Mouse (Mus musculus) thymus, adult 2 months (tissue): ENCODE measurements around the gene Lingo1. TPM values are rescaled to one million over a fixed set of nuclear protein-coding genes. Genes with fewer than 3 reads are reported as not detected.

Experiments used
- DNase-seq: peaks from one replicate; pipeline ENCODE4 v3.0.0; 2021
- H3K27ac ChIP-seq: fragments of 200-500 bp; 2 replicates; pipeline ENCODE4 v1.5.1; 2012; ENCODE audit warnings: low read length, control low read depth; ENCODE audit not compliant: control insufficient read depth, insufficient read depth
- H3K27me3 ChIP-seq: fragments of 200-500 bp; 2 replicates; pipeline ENCODE4 v1.6.1; 2012; ENCODE audit warnings: mild to moderate bottlenecking, low read length, moderate library complexity, mixed read lengths; ENCODE audit not compliant: control insufficient read depth, insufficient read depth
- H3K36me3 ChIP-seq: fragments of 200-500 bp; 2 replicates; pipeline ENCODE4 v1.6.1; 2012; ENCODE audit warnings: mild to moderate bottlenecking, low read length, moderate library complexity; ENCODE audit not compliant: control insufficient read depth, insufficient read depth
- H3K4me1 ChIP-seq: fragments of 200-500 bp; replicated peaks from 2 replicates; pipeline ENCODE4 v1.6.1; 2012; ENCODE audit warnings: low read length; ENCODE audit not compliant: control insufficient read depth, insufficient read depth
- H3K4me3 ChIP-seq: fragments of 200-500 bp; 2 replicates; pipeline ENCODE4 v1.5.1; 2012; ENCODE audit warnings: mild to moderate bottlenecking, low read length, control low read depth, moderate library complexity; ENCODE audit not compliant: control insufficient read depth, insufficient read depth
- CTCF ChIP-seq: fragments of 200-500 bp; IDR thresholded peaks from 2 replicates; pipeline ENCODE4 v1.5.1; 2012; ENCODE audit warnings: mild to moderate bottlenecking, control low read depth, low read length, moderate library complexity, borderline replicate concordance; ENCODE audit not compliant: control insufficient read depth, poor library complexity, insufficient read depth; ENCODE audit errors: extremely low read depth
- POLR2A ChIP-seq: fragments of 200-500 bp; IDR thresholded peaks from 2 replicates; pipeline ENCODE4 v1.6.1; 2012; ENCODE audit warnings: mild to moderate bottlenecking, low read length, control low read depth, moderate library complexity; ENCODE audit not compliant: control insufficient read depth, poor library complexity, insufficient read depth; ENCODE audit errors: extremely low read depth
- WGBS: fragments of 180-500 bp; shearing (Covaris S2); methylation state at CpG from one replicate; pipeline ENCODE4 v1.1.7; 2018; 5-methylcytosine and 5-hydroxymethylcytosine counted together
- polyA plus RNA-seq: library from polyadenylated mRNA; depleted of rRNA; stranded (reverse); fragments of >200 nt; gene quantifications from 2 replicates; pipeline ENCODE4 v1.2.3, GENCODE M21; 2012

The Lingo1 gene
- polyA plus RNA-seq, 1 experiment, result 5.2 TPM

GRCm38 (mm10) chr9:56633449-56634225 lies 162.6 kb downstream of the Lingo1 start:
- Histone ChIP-seq H3K36me3 (no peaks in the 10 kb centered on the region), H3K4me3 (no peak overlapping the region), H3K27ac (no peak overlapping the region), H3K4me1 (peaks cover 17% of the 10 kb centered on the region), H3K27me3 (peaks cover 9% of the 10 kb centered on the region)
- no peak for TF ChIP-seq CTCF
- WGBS, result 59% methylated on average over 13 of the region's 13 CpGs
- DNase-seq, result no peak

DNA sequence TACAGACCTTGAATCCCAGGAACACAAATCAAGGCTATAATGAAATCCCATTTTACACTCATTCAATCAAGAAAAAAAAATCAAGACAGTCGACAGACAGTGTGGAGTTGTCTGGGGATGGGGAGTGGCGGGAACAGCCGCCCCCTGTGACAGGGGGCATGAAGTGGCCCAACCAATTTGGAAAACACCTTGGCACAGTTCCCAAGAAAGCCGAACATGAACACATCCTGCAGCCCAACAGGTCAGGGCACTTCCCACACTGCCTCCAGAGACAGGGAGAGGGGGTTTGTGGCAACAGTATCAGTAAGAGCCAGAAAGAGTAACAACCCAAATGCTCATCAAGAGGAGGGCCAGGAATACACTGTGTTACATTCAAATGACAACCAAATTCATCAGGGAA lies 165.3 kb downstream of the Lingo1 start:
- DNase-seq, result no peak
- no peak overlapping the region for H3K27ac ChIP-seq
- no peak overlapping the region for H3K4me3 ChIP-seq
- peaks cover 9% of the 10 kb centered on the region for H3K27me3 ChIP-seq
- no peak for TF ChIP-seq CTCF
- TF ChIP-seq POLR2A, result no peak
- peaks cover 4% of the 10 kb centered on the region; the same call in 1 of the 2 replicates for H3K4me1 ChIP-seq
- no peaks in the 10 kb centered on the region for H3K36me3 ChIP-seq
- WGBS, result 78% methylated on average over 4 of the region's 4 CpGs

GRCm38 (mm10) chr9:56629674-56630397 lies 166.4 kb downstream of the Lingo1 start:
- Histone ChIP-seq H3K27me3 (peaks cover 5% of the 10 kb centered on the region; the same call in 1 of the 2 replicates), H3K27ac (no peak overlapping the region), H3K36me3 (no peaks in the 10 kb centered on the region), H3K4me3 (no peak overlapping the region), H3K4me1 (0 out of 2 replicates have a peak, but pooled peaks cover 3% of the 10 kb centered on the region)
- WGBS, result 93% methylated on average over 5 of the region's 5 CpGs
- DNase-seq, result no peak
- TF ChIP-seq POLR2A (no peak), CTCF (no peak)

DNA sequence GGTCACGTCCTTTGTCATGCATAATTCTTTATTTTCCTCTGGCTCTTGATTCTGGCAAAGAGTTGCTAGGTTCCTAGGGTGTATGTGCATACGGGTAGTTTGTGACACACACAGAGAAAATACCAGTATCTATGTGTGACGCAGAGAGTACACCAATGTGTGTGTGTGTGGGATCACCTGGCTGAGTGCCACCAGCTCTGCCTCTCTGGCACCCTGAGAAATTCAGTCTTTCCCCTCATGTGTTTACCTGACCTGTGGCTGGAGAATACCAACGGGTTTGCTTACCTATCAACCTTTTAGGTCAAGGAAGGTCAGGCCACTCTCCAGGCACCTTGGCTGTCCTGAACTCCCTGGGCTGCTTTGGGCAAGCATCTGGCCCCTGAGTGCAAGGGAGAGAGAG lies 169.0 kb downstream of the Lingo1 start:
- WGBS, result 91% methylated on average over 4 of the region's 4 CpGs
- no peak for DNase-seq
- Histone ChIP-seq H3K4me1 (0 out of 2 replicates have a peak, but pooled peaks cover 4% of the 10 kb centered on the region), H3K4me3 (no peak overlapping the region), H3K27ac (no peak overlapping the region), H3K27me3 (no peaks in the 10 kb centered on the region), H3K36me3 (no peaks in the 10 kb centered on the region)
- TF ChIP-seq POLR2A (no peak), CTCF (no peak)

GRCm38 (mm10) chr9:56624923-56625322 lies 171.3 kb downstream of the Lingo1 start:
- 0 out of 2 replicates have a peak, but pooled peaks cover 4% of the 10 kb centered on the region for H3K4me1 ChIP-seq
- no peak overlapping the region for H3K4me3 ChIP-seq
- no peak overlapping the region for H3K27ac ChIP-seq
- H3K27me3 ChIP-seq, result no peaks in the 10 kb centered on the region; the same call in 1 of the 2 replicates
- TF ChIP-seq CTCF, result no peak
- TF ChIP-seq POLR2A, result no peak
- 43% methylated on average over 2 of the region's 2 CpGs for WGBS
- no peak for DNase-seq
- H3K36me3 ChIP-seq, result no peaks in the 10 kb centered on the region

GRCm38 (mm10) chr9:56623361-56623760 lies 172.9 kb downstream of the Lingo1 start:
- Histone ChIP-seq H3K4me3 (no peak overlapping the region), H3K4me1 (0 out of 2 replicates have a peak, but pooled peaks cover 4% of the 10 kb centered on the region), H3K36me3 (no peaks in the 10 kb centered on the region), H3K27ac (no peak overlapping the region), H3K27me3 (no peaks in the 10 kb centered on the region; the same call in 1 of the 2 replicates)
- TF ChIP-seq CTCF (no peak), POLR2A (no peak)
- DNase-seq, result no peak
- 91% methylated on average over 11 of the region's 11 CpGs for WGBS
